Mouse (Mus musculus): ENCODE measurements around the gene Rbfox3. TPM values are rescaled to one million over a fixed set of nuclear protein-coding genes. Genes with fewer than 3 reads are reported as not detected.

Rbfox3 gene
- 100 to 1,000 TPM; 229 to 281 (median 270) TPM for total RNA-seq (2022)

GRCm38 (mm10) chr11:118911307-118912070, at the start of gene Rbfox3:
Gene Rbfox3 (minus strand): TSS chr11:118911597.
- no peak for DNase-seq (ENCODE audit: low spot score in 2 of 2)

GRCm38 (mm10) chr11:118960649-118961048, 49.3 kb upstream of the Rbfox3 start:
- peak; percentile 42 to 51 for DNase-seq (ENCODE audit: low spot score in 2 of 2)

- peak; percentile 47 to 71 for DNase-seq (ENCODE audit: low spot score in 2 of 2)
Observed at GRCm38 (mm10) chr11:118957070-118957471, 45.7 kb upstream of the Rbfox3 start.

- DNase-seq (ENCODE audit: low spot score in 2 of 2), result no peak
Observed at GRCm38 (mm10) chr11:118955016-118955415, 43.6 kb upstream of the Rbfox3 start.

- no peak for DNase-seq (ENCODE audit: low spot score in 2 of 2)
Observed at GRCm38 (mm10) chr11:118945868-118946267, 34.5 kb upstream of the Rbfox3 start.

GRCm38 (mm10) chr11:118941268-118941667, 29.9 kb upstream of the Rbfox3 start:
- no peak for DNase-seq (ENCODE audit: low spot score in 2 of 2)

- DNase-seq (ENCODE audit: low spot score in 2 of 2), result peak; percentile 81 to 83
Observed at GRCm38 (mm10) chr11:118940539-118940938, 29.1 kb upstream of the Rbfox3 start.

- no peak for DNase-seq (ENCODE audit: low spot score in 2 of 2)
Observed at GRCm38 (mm10) chr11:118939731-118940130, 28.3 kb upstream of the Rbfox3 start.

GRCm38 (mm10) chr11:118934925-118935324, 23.5 kb upstream of the Rbfox3 start:
- DNase-seq (ENCODE audit: low spot score in 2 of 2), result no peak

- DNase-seq (ENCODE audit: low spot score in 2 of 2), result no peak
Observed at GRCm38 (mm10) chr11:118927081-118927480, 15.7 kb upstream of the Rbfox3 start.

- DNase-seq (ENCODE audit: low spot score in 2 of 2), result no peak
Observed at GRCm38 (mm10) chr11:118921852-118922251, 10.5 kb upstream of the Rbfox3 start.

GRCm38 (mm10) chr11:118916423-118917030, 5.1 kb upstream of the Rbfox3 start:
- DNase-seq (ENCODE audit: low spot score in 2 of 2), result no peak

GRCm38 (mm10) chr11:118915888-118916287, 4.5 kb upstream of the Rbfox3 start:
- DNase-seq (ENCODE audit: low spot score in 2 of 2), result no peak

GRCm38 (mm10) chr11:118912686-118913085, 1.3 kb upstream of the Rbfox3 start:
- no peak for DNase-seq (ENCODE audit: low spot score in 2 of 2)

- DNase-seq (ENCODE audit: low spot score in 2 of 2), result no peak
Observed at GRCm38 (mm10) chr11:118910756-118911155, 641 bp downstream of the Rbfox3 start.

- DNase-seq (ENCODE audit: low spot score in 2 of 2), result no peak
Observed at GRCm38 (mm10) chr11:118909814-118910201, 1.6 kb downstream of the Rbfox3 start.

- no peak for DNase-seq (ENCODE audit: low spot score in 2 of 2)
Observed at GRCm38 (mm10) chr11:118908981-118909813, 2.2 kb downstream of the Rbfox3 start.

- DNase-seq (ENCODE audit: low spot score in 2 of 2), result no peak
Observed at GRCm38 (mm10) chr11:118908431-118908980, 2.9 kb downstream of the Rbfox3 start.

- DNase-seq (ENCODE audit: low spot score in 2 of 2), result no peak
Observed at GRCm38 (mm10) chr11:118907471-118908401, 3.7 kb downstream of the Rbfox3 start.

- no peak for DNase-seq (ENCODE audit: low spot score in 2 of 2)
Observed at GRCm38 (mm10) chr11:118906824-118907470, 4.5 kb downstream of the Rbfox3 start.

All from layer of hippocampus, adult 8-10 months (tissue).